Mouse (Mus musculus) small intestine, adult 2 months (tissue): ENCODE data around the gene Clic1. TPM values are rescaled to one million over a fixed set of nuclear protein-coding genes. Genes with fewer than 3 reads are reported as not detected.

ENCODE experiments used
- H3K27ac ChIP-seq: fragments of 200-500 bp; 2 replicates; pipeline ENCODE4 v1.5.1; 2012; ENCODE audit warnings: low read depth, low read length, control low read depth, inconsistent platforms; ENCODE audit not compliant: insufficient read depth
- H3K27me3 ChIP-seq: fragments of 200-500 bp; 2 replicates; pipeline ENCODE4 v1.6.1; 2012; ENCODE audit warnings: mild to moderate bottlenecking, moderate library complexity, low read length, inconsistent platforms; ENCODE audit not compliant: control insufficient read depth, insufficient read depth
- H3K36me3 ChIP-seq: fragments of 200-500 bp; 2 replicates; pipeline ENCODE4 v1.6.1; 2012; ENCODE audit warnings: mild to moderate bottlenecking, low read length, control low read depth, inconsistent platforms; ENCODE audit not compliant: control insufficient read depth, insufficient read depth
- H3K4me1 ChIP-seq: fragments of 200-500 bp; 2 replicates; pipeline ENCODE4 v1.6.1; 2012; ENCODE audit warnings: low read length, inconsistent platforms, mixed read lengths; ENCODE audit not compliant: control insufficient read depth, insufficient read depth, insufficient read length
- H3K4me3 ChIP-seq: fragments of 200-500 bp; 2 replicates; pipeline ENCODE4 v1.5.1; 2012; ENCODE audit warnings: low read depth, mild to moderate bottlenecking, control low read depth, inconsistent platforms, low read length, moderate library complexity
- CTCF ChIP-seq: fragments of 200-500 bp; IDR thresholded peaks from 2 replicates; pipeline ENCODE4 v1.5.1; 2012; ENCODE audit warnings: low read depth, mild to moderate bottlenecking, control low read depth, inconsistent platforms, low read length, moderate library complexity, mixed read lengths; ENCODE audit not compliant: insufficient replicate concordance, insufficient read length; ENCODE audit errors: extremely low read depth
- POLR2A ChIP-seq: fragments of 200-500 bp; IDR thresholded peaks from 2 replicates; pipeline ENCODE4 v1.6.1; 2012; ENCODE audit warnings: low read depth, mild to moderate bottlenecking, control low read depth, inconsistent platforms, low read length, moderate library complexity
- WGBS: fragments of 180-500 bp; shearing (Covaris S2); methylation state at CpG from one replicate; pipeline ENCODE4 v1.1.7; 2018; 5-methylcytosine and 5-hydroxymethylcytosine counted together
- polyA plus RNA-seq: library from polyadenylated mRNA; depleted of rRNA; stranded (reverse); fragments of >200 nt; gene quantifications from 2 replicates; pipeline ENCODE4 v1.2.3, GENCODE M21; 2012

Gene Clic1
- polyA plus RNA-seq, 1 experiment, result 219 TPM

GRCm38 (mm10) chr17:35016376-35016775 is 33.4 kb upstream of the Clic1 start, which contains the start of gene Vwa7:
Gene Vwa7, plus strand, starts transcription at chr17:35016579.
- Histone ChIP-seq H3K36me3 (peaks cover 45% of the 10 kb centered on the region), H3K27me3 (no peaks in the 10 kb centered on the region), H3K27ac (no peak within 1 kb of the TSS), H3K4me1 (peaks cover 24% of the 10 kb centered on the region), H3K4me3 (no peak within 1 kb of the TSS)
- 42% methylated on average over 12 of the region's 12 CpGs for WGBS
- no peak for TF ChIP-seq CTCF
- TF ChIP-seq POLR2A, result no peak

GRCm38 (mm10) chr17:35016791-35017705 is 32.7 kb upstream of the Clic1 start:
- WGBS, result 69% methylated on average over 10 of the region's 10 CpGs
- no peak overlapping the region for H3K4me3 ChIP-seq
- TF ChIP-seq CTCF (no peak), POLR2A (no peak)
- peaks cover 38% of the 10 kb centered on the region for H3K36me3 ChIP-seq
- H3K27me3 ChIP-seq, result no peaks in the 10 kb centered on the region
- no peak overlapping the region for H3K27ac ChIP-seq
- H3K4me1 ChIP-seq, result peaks cover 26% of the 10 kb centered on the region

GRCm38 (mm10) chr17:35017706-35018030 is 32.1 kb upstream of the Clic1 start:
- H3K36me3 ChIP-seq, result peaks cover 32% of the 10 kb centered on the region
- TF ChIP-seq POLR2A (no peak), CTCF (no peak)
- H3K27ac ChIP-seq, result no peak overlapping the region
- H3K4me1 ChIP-seq, result peaks cover 29% of the 10 kb centered on the region
- WGBS, result 80% methylated on average over 14 of the region's 14 CpGs
- no peaks in the 10 kb centered on the region for H3K27me3 ChIP-seq
- H3K4me3 ChIP-seq, result no peak overlapping the region

GRCm38 (mm10) chr17:35018171-35018570 is 31.6 kb upstream of the Clic1 start:
- peaks cover 31% of the 10 kb centered on the region for H3K4me1 ChIP-seq
- H3K4me3 ChIP-seq, result no peak overlapping the region
- H3K36me3 ChIP-seq, result peaks cover 27% of the 10 kb centered on the region
- H3K27ac ChIP-seq, result no peak overlapping the region
- TF ChIP-seq CTCF (no peak), POLR2A (no peak)
- H3K27me3 ChIP-seq, result no peaks in the 10 kb centered on the region
- WGBS, result 59% methylated on average over 3 of the region's 3 CpGs

GRCm38 (mm10) chr17:35019894-35020293 is 29.9 kb upstream of the Clic1 start:
- Histone ChIP-seq H3K4me3 (no peak overlapping the region), H3K27ac (no peak overlapping the region), H3K4me1 (peaks cover 46% of the 10 kb centered on the region), H3K36me3 (peaks cover 11% of the 10 kb centered on the region), H3K27me3 (no peaks in the 10 kb centered on the region)
- 87% methylated on average over 11 of the region's 11 CpGs for WGBS
- no peak for TF ChIP-seq POLR2A
- no peak for TF ChIP-seq CTCF

- WGBS, result 91% methylated on average over 8 of the region's 8 CpGs
- Histone ChIP-seq H3K4me3 (no peak overlapping the region), H3K27me3 (no peaks in the 10 kb centered on the region), H3K4me1 (peaks cover 46% of the 10 kb centered on the region), H3K36me3 (peaks cover 6% of the 10 kb centered on the region), H3K27ac (no peak overlapping the region)
- TF ChIP-seq POLR2A (no peak), CTCF (no peak)
These were observed 29.2 kb upstream of the Clic1 start for GRCm38 (mm10) chr17:35020551-35020950.

GRCm38 (mm10) chr17:35021163-35021808 is 28.5 kb upstream of the Clic1 start:
- Histone ChIP-seq H3K27ac (peak overlapping the region; percentile 55), H3K4me3 (no peak overlapping the region), H3K4me1 (peaks cover 43% of the 10 kb centered on the region), H3K27me3 (no peaks in the 10 kb centered on the region), H3K36me3 (no peaks in the 10 kb centered on the region)
- WGBS, result 22% methylated on average over 17 of the region's 17 CpGs
- TF ChIP-seq POLR2A (no peak), CTCF (peak; percentile 99)
